Mouse (Mus musculus) heart, embryonic 11.5 days (tissue): Measurements from ENCODE around the gene Gm28035. TPM values are rescaled to one million over a fixed set of nuclear protein-coding genes. Genes with fewer than 3 reads are reported as not detected.

Experiments used
- ATAC-seq: fragments of 200-750 bp; cut with Nextera tagmentation; replicated peaks from 2 replicates; pipeline ENCODE4 v1.8.0; 2017; ENCODE audit warnings: moderate library complexity; ENCODE audit not compliant: insufficient number of reproducible peaks, low FRiP score, low TSS enrichment
- H3K27ac ChIP-seq: fragments of 300-500 bp; sonication (generic); 2 replicates; pipeline ENCODE4 v1.5.1; 2014; ENCODE audit warnings: mild to moderate bottlenecking, low read depth, low read length
- H3K27me3 ChIP-seq: fragments of 300-500 bp; sonication (generic); 2 replicates; pipeline ENCODE4 v1.6.1; 2014; ENCODE audit warnings: mild to moderate bottlenecking, low read length, mixed read lengths; ENCODE audit not compliant: control insufficient read depth, insufficient read depth
- H3K36me3 ChIP-seq: fragments of 300-500 bp; sonication (generic); 2 replicates; pipeline ENCODE4 v1.6.1; 2014; ENCODE audit warnings: mild to moderate bottlenecking, low read length, moderate library complexity, mixed read lengths; ENCODE audit not compliant: control insufficient read depth, insufficient read depth
- H3K4me1 ChIP-seq: fragments of 300-500 bp; sonication (generic); 2 replicates; pipeline ENCODE4 v1.6.1; 2014; ENCODE audit warnings: low read length; ENCODE audit not compliant: control insufficient read depth, insufficient read depth
- H3K4me2 ChIP-seq: fragments of 300-500 bp; sonication (generic); 2 replicates; pipeline ENCODE4 v1.6.1; 2014; ENCODE audit warnings: mild to moderate bottlenecking, moderate library complexity
- H3K4me3 ChIP-seq: fragments of 300-500 bp; sonication (generic); 2 replicates; pipeline ENCODE4 v1.5.1; 2014; ENCODE audit warnings: low read depth, low read length
- H3K9ac ChIP-seq: fragments of 300-500 bp; sonication (generic); 2 replicates; pipeline ENCODE4 v1.6.1; 2014; ENCODE audit warnings: mild to moderate bottlenecking, low read depth, low read length, moderate library complexity
- H3K9me3 ChIP-seq: fragments of 300-500 bp; sonication (generic); replicated peaks from 2 replicates; pipeline ENCODE4 v1.6.1; 2016; ENCODE audit warnings: low read length; ENCODE audit not compliant: control insufficient read depth
- WGBS: fragments of 180-500 bp; shearing (Covaris S2); extraction: QIAGEN DNeasy Blood & Tissue Kit; methylation state at CpG from one replicate; pipeline ENCODE4 v1.1.7; 2014; ENCODE audit not compliant: insufficient replicate concordance; 5-methylcytosine and 5-hydroxymethylcytosine counted together
- polyA plus RNA-seq: library from polyadenylated mRNA; unstranded; fragments of >200 nt; fragmentation: Nextera tagmentation; extraction: Ambion mirVana; gene quantifications from 2 replicates; pipeline ENCODE4 v1.2.1, GENCODE M21; 2014

Gene Gm28035
- 0.49 TPM in 1 of 2 replicates, not detected in the other for polyA plus RNA-seq

DNA sequence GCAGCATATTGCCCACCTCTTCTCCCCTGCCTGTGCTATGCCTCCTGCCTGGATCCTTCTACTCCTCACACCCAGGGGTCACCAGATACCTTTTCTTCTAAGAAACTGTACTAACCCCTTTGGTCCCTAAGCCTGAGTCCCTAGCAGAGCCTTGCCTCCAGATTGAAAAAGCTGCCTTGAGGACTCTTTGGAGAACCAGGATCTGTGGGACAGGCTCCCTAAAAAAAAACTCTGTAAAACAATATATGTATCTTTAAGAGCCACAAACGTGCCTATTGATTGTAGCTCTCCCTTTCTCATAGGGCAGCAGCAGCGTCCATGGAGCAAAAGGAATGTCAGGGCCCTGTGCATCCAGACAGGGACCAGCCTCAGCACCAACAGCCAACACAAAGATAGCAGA is at the start of gene Gm28035:
TSS of gene Gm28035 (plus strand) at position 301 of the 400 bp plus-strand sequence.
- H3K9ac ChIP-seq, result peak within 1 kb of the TSS; percentile 94
- peak within 1 kb of the TSS; percentile 16 for H3K27ac ChIP-seq
- H3K4me1 ChIP-seq, result peaks cover 38% of the 10 kb centered on the region
- no peaks in the 10 kb centered on the region for H3K27me3 ChIP-seq
- peaks cover 12% of the 10 kb centered on the region for H3K36me3 ChIP-seq
- no peak for ATAC-seq
- peak within 1 kb of the TSS; percentile 95; the same call in 1 of the 2 replicates for H3K4me3 ChIP-seq
- no peaks in the 10 kb centered on the region for H3K9me3 ChIP-seq
- WGBS, result 59% methylated on average over 2 of the region's 2 CpGs
- peak within 1 kb of the TSS; percentile 97 for H3K4me2 ChIP-seq

DNA sequence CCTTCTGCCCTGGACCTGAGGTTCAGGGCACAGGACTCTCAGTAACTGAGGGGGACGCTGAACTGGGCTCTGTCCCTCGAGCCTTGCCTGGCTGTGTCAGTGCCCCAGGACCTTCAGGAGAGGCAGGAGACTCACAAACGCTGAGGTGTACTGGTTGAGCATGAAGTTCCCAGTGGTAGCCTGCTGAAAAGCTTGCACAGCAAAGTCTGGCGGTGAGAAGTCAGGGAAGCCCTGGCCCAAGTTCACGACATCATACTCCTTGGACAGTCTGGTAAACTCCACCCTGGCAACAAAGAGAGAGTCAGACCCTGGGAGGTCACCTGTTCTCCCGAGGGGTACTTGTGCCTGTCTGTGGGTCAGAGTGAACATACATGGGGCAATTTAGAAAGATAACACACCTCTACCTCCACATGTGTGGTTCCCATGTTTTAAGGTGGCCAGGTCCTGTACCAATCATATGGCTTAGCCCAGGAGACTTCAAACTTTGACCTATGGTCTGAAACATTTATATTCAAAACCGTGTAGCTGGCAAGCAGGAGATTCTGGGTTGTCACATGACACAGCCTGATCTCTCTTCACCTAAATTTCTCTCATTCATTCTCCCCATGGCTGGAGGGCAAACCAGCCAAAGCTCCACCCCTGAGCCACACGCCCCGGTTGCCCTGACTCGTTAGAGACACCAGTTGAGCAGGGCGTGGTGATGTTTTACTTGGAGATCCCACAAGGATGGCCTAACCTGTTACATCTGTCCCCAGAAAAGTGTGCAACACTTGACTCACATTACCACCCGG is 48.4 kb upstream of the Gm28035 start:
- H3K27ac ChIP-seq, result no peak overlapping the region
- 0 out of 2 replicates have a peak, but pooled peaks cover 2% of the 10 kb centered on the region for H3K36me3 ChIP-seq
- no peak overlapping the region for H3K4me2 ChIP-seq
- H3K9ac ChIP-seq, result no peak overlapping the region
- 88% methylated on average over 12 of the region's 12 CpGs for WGBS
- no peak for ATAC-seq
- H3K4me1 ChIP-seq, result no peaks in the 10 kb centered on the region
- no peaks in the 10 kb centered on the region for H3K9me3 ChIP-seq
- H3K27me3 ChIP-seq, result no peaks in the 10 kb centered on the region
- H3K4me3 ChIP-seq, result no peak overlapping the region

DNA sequence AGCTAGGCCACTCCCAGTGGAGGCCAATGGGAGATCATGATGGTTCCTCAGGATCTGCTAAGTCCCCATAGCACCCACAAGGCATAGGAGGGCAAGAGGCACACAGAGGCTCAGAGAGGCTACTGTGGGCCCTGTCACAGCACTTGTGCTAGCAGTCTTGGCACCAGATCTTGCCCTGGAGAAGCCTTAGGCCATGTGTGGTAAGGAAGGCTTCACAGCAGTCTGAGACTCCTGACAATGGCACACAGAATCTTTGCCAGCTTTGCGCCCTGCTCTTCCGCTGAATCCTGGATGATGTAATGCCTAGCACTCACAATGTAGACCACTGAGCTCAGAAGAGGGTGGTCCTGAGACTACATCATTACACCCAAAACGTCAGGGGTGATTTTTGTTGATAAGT is 45.7 kb upstream of the Gm28035 start:
- ATAC-seq, result no peak
- H3K4me3 ChIP-seq, result no peak overlapping the region
- H3K27me3 ChIP-seq, result no peaks in the 10 kb centered on the region
- 83% methylated on average over 3 of the region's 3 CpGs for WGBS
- H3K9me3 ChIP-seq, result no peaks in the 10 kb centered on the region
- H3K4me1 ChIP-seq, result no peaks in the 10 kb centered on the region
- 0 out of 2 replicates have a peak, but pooled peaks cover 2% of the 10 kb centered on the region for H3K36me3 ChIP-seq
- H3K27ac ChIP-seq, result no peak overlapping the region
- H3K4me2 ChIP-seq, result no peak overlapping the region
- no peak overlapping the region for H3K9ac ChIP-seq

DNA sequence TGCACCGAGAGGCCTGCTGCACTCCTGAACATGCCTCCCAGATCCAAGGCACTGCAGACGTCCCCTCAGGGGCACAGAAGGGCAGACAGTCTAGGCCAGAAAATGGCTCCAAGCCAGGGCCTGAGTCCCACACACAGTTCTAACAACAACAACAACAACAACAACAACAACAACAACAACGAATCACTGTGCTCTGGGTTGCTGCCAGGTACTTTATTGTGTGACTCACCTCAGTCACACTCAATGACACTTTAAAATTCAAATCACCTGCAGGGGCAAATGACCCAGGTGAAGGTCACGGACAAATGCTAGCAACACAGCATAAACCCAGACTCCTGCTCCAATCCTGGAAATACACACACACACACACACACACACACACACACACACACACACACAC is 42.3 kb upstream of the Gm28035 start:
- no peak overlapping the region for H3K4me3 ChIP-seq
- no peak overlapping the region for H3K27ac ChIP-seq
- H3K9me3 ChIP-seq, result no peaks in the 10 kb centered on the region
- no peak overlapping the region for H3K9ac ChIP-seq
- no peak for ATAC-seq
- no peaks in the 10 kb centered on the region for H3K36me3 ChIP-seq
- H3K27me3 ChIP-seq, result no peaks in the 10 kb centered on the region
- no peak overlapping the region for H3K4me2 ChIP-seq
- peaks cover 4% of the 10 kb centered on the region; the same call in 1 of the 2 replicates for H3K4me1 ChIP-seq
- 55% methylated on average over 4 of the region's 4 CpGs for WGBS

DNA sequence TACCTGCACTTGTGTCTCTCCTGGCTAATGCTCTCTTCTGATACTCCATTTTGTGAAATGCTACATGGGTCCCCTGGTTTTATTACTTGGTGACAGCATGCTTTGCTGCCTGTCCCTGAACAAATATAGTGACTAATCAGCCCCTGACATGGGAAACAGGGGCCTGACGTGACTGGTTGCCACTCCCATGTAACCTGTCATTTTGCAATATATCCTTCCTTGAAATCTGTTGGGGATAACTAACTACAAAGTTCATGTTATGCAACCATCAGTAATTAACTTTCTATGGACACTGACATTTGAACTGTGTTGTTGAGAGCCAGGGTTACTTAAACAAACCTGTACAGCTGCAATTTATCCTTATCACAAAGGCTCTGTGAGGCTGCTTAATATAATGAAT is 40.4 kb upstream of the Gm28035 start:
- Histone ChIP-seq H3K4me2 (no peak overlapping the region), H3K9me3 (no peaks in the 10 kb centered on the region), H3K27me3 (no peaks in the 10 kb centered on the region), H3K4me1 (peaks cover 4% of the 10 kb centered on the region; the same call in 1 of the 2 replicates), H3K9ac (no peak overlapping the region), H3K4me3 (no peak overlapping the region), H3K27ac (no peak overlapping the region), H3K36me3 (no peaks in the 10 kb centered on the region)
- ATAC-seq, result no peak
- WGBS, result 42% methylated on average over 1 of the region's 1 CpGs

DNA sequence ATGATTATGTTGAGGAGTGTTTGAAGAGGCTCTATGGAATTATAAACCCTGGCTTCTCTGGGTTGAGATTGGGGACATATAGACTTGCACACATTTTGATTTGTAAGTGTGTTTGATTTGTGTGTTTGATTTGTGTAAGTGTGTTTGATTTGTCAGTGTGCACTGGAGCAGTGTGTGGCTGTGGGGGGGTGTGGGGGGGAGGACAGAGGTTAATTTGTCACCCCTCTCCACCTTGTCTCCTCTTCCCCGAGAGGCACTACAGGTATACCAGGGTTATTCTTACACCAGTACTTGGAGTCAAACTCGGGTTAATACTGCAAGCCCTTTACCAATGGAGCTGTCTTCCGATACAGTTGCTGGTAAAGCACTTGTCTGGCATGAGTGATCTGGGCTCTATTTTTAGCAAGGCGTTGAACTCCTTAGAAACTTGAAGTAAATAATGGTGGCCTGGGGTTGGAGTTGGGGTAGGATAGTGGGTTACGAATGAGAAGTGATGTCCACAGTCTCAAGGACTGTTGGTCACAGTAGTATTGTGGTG is 39.9 kb upstream of the Gm28035 start:
- H3K4me1 ChIP-seq, result peaks cover 4% of the 10 kb centered on the region; the same call in 1 of the 2 replicates
- no peaks in the 10 kb centered on the region for H3K36me3 ChIP-seq
- no peak overlapping the region for H3K9ac ChIP-seq
- WGBS, result 48% methylated on average over 5 of the region's 5 CpGs
- no peak overlapping the region for H3K4me3 ChIP-seq
- no peak overlapping the region for H3K4me2 ChIP-seq
- ATAC-seq, result no peak
- no peaks in the 10 kb centered on the region for H3K27me3 ChIP-seq
- H3K27ac ChIP-seq, result no peak overlapping the region
- no peaks in the 10 kb centered on the region for H3K9me3 ChIP-seq

DNA sequence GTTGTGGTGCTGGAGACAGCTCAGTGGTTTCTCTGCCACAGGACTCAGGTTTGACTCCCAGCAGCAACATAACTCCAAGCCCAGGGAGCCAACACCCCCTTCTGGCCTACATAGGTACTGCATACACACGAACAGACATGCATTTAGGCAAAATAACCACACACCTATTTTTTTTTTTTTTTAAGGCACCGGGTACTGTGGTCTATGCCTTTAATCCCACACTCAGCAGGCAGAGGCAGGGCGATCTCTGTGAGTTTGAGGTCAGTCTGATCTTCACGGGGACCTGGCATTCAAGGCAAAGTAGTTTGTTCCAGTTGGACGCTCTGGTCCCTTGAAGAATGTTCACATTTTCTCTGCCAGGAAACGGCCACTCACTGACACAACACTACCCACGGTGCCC is 36.9 kb upstream of the Gm28035 start:
- H3K4me2 ChIP-seq, result no peak overlapping the region
- peaks cover 8% of the 10 kb centered on the region for H3K4me1 ChIP-seq
- 70% methylated on average over 7 of the region's 7 CpGs for WGBS
- H3K36me3 ChIP-seq, result no peaks in the 10 kb centered on the region
- H3K9me3 ChIP-seq, result no peaks in the 10 kb centered on the region
- H3K27me3 ChIP-seq, result no peaks in the 10 kb centered on the region
- H3K27ac ChIP-seq, result no peak overlapping the region
- no peak overlapping the region for H3K4me3 ChIP-seq
- H3K9ac ChIP-seq, result no peak overlapping the region
- no peak for ATAC-seq

DNA sequence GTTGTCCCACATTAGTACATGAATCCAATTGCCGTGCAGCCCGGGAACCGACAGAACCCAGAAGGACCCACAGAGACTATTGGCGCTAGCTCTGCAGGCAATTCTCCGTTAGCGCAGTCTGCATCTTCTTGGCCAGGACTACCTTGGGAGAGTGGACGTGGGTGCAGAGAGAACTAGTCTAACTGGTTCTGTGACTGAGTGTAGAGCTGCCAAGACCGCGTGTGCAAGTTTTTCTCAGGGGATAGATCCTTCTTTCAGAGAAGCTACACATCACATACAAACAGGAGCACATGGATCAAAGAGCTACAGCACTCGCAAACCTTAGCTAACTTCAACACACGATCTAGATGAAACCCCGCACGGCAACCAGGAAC is 35.1 kb upstream of the Gm28035 start:
- Histone ChIP-seq H3K27ac (peak overlapping the region; percentile 90), H3K4me2 (peak overlapping the region; percentile 90), H3K36me3 (no peaks in the 10 kb centered on the region), H3K9me3 (no peaks in the 10 kb centered on the region), H3K9ac (peak overlapping the region; percentile 82), H3K4me1 (peaks cover 7% of the 10 kb centered on the region), H3K27me3 (no peaks in the 10 kb centered on the region), H3K4me3 (peak overlapping the region; percentile 83)
- WGBS, result 2% methylated on average over 13 of the region's 13 CpGs
- ATAC-seq, result no peak
